Mouse (Mus musculus): Measurements from ENCODE around the gene Rtn4rl1.

DNA sequence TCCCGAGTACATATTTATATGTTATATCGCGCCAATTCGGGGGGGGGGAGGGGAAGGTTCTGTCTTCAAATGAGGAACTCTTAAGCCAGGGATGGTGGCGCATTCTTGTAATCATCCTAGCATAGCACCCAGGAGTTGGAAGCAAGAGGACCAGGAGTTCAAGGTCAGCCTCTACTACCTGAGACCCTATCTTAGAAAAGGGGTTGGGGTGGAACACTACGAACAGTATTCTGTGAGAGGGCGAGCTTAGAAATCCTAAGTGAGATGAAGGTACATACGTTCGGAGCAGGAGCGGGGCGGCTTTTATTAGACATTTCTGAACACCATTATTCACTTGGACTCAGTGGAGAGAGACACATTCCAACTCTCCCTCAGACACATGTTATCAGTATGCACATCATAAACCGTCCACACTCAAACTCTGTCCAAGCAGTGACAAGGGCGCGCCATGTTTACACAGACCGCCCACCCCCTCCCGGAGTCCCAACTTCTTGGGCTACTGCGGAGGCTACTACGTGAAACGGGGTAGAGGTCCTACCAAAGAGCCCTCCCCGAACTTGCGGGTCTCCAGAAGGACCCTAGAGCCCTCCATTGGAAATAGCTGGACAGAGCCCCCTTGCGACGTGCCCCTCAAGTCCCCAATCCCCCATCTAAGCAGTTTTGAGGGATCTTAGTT, 24.0 kb upstream of the Rtn4rl1 start, which contains the start of gene Hic1:
- TF ChIP-seq POLR2A (IDR thresholded peaks at IDR 0.05; ENCODE audit: insufficient read depth, low read length): no peak
- no peak for TF ChIP-seq CTCF (IDR thresholded peaks at IDR 0.05; ENCODE audit: low read depth, low read length)
